Mouse (Mus musculus) myocyte (in vitro differentiated cells): ENCODE measurements around the gene Ociad2.

ENCODE experiments used
- MAX ChIP-seq: IDR thresholded peaks from one replicate; pipeline ENCODE4 v1.6.1; 2011; ENCODE audit warnings: low read depth, mild to moderate bottlenecking, control low read depth
- MYOD1 ChIP-seq, 3 experiments: IDR thresholded peaks; one replicate each; pipeline ENCODE4 v1.6.1; 2011; ENCODE audit warnings: control low read depth in 2 of 3, low read depth in 2 of 3, mild to moderate bottlenecking in 2 of 3, moderate library complexity in 1 of 3; ENCODE audit not compliant: insufficient read length in 2 of 3, control insufficient read depth in 1 of 3
- MYOG ChIP-seq, 3 experiments: IDR thresholded peaks; one replicate each; pipeline ENCODE4 v1.6.1; 2011; ENCODE audit warnings: control low read depth in 2 of 3, low read depth in 2 of 3, mild to moderate bottlenecking in 2 of 3; ENCODE audit not compliant: insufficient read length in 2 of 3, control insufficient read depth in 1 of 3, insufficient read depth in 1 of 3
- POLR2A ChIP-seq: IDR thresholded peaks from one replicate; pipeline ENCODE4 v1.6.1; 2011; ENCODE audit warnings: low read depth, mild to moderate bottlenecking, control low read depth, moderate library complexity; ENCODE audit not compliant: insufficient read length
- POLR2AphosphoS2 ChIP-seq: IDR thresholded peaks from one replicate; pipeline ENCODE4 v1.6.1; 2011; ENCODE audit warnings: low read depth, control low read depth; ENCODE audit not compliant: insufficient read length
- USF1 ChIP-seq: IDR thresholded peaks from one replicate; pipeline ENCODE4 v1.6.1; 2011; ENCODE audit warnings: low read depth, mild to moderate bottlenecking, control low read depth, moderate library complexity

DNA sequence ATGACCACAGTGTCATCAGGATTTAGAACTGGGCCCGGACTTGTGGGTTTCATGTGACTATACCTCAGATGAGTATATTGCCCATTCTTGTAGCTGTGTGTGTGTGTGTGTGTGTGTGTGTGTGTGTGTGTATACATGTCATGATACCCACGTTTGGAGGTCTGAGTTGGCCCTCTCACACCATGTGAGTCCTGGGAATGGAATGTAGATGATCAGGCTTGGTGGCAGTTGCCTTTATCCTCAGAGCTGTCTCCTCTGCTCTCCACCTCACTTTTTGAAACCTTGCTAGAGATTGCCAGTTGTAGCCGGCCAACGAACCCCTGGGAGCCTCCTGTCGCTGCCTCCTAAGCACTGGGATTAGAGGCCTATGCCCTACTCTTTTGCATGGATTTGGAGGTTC lies 31.8 kb upstream of the Ociad2 start:
- TF ChIP-seq POLR2A (no peak), MYOG (IDR thresholded peaks at IDR 0.05; ENCODE audit: control insufficient read depth in 1 of 3, insufficient read depth in 1 of 3, insufficient read length in 2 of 3, low read depth in 2 of 3) (no peak), POLR2AphosphoS2 (no peak), MYOD1 (IDR thresholded peaks at IDR 0.05; ENCODE audit: control insufficient read depth in 1 of 3, insufficient read length in 2 of 3, low read depth in 2 of 3) (no peak), MAX (no peak), USF1 (no peak)
